ENCODE assay signal across 16 mouse cellular contexts in the genomic region with DNA sequence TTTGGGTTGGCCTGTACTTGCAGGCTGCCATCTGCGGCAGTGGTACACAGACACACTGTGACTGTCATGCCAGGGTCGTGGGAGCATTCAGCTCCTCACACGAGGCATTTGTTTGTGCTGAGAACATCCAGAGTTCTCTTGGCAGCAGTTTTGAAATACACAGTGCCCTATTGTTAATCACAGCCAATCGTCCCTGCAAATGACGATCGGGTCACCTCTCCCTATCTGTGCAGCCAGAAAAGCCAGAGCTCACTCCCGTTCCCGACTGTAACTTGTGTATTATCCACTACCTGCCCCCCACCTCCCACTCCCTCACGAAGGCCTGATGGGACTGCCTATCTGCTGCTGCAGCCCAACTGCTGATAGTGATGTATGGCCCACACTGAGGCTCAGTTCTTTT.
DNase-seq lines count a peak whose midpoint lies in the region; ATAC-seq lines count a peak whose summit lies in the region.
"Had no signal": no experiment of that assay in that cellular context is flagged by ENCODE, and none has a peak within 500 bp of the region (broad histone marks: within the 10 kb centered on the region; RNA-seq: fewer than 3 reads in every experiment).

No protein-coding gene starts in this region.

- peaks cover 21% of the 10 kb centered on the region for H3K4me1 ChIP-seq in hindbrain, embryonic 10.5 days (replicated peaks)
- no peaks in the 10 kb centered on the region for H3K4me1 ChIP-seq in hindbrain, embryonic 11.5 days (replicated peaks; ENCODE audit: control insufficient read depth, insufficient read depth, low read length)
- peaks cover 2% of the 10 kb centered on the region; the same call in 1 of the 2 replicates for H3K4me1 ChIP-seq in hindbrain, embryonic 16.5 days (ENCODE audit: control insufficient read depth, insufficient read depth, low read depth, low read length)
- no peaks in the 10 kb centered on the region for H3K4me1 ChIP-seq in liver, embryonic 11.5 days (replicated peaks; ENCODE audit: control insufficient read depth, insufficient read depth, low read length)

- H3K27ac ChIP-seq in hindbrain, embryonic 10.5 days: peak overlapping the region; percentile 23; the same call in 1 of the 2 replicates
- H3K27ac ChIP-seq in hindbrain, embryonic 11.5 days (ENCODE audit: low read depth, low read length): no peak overlapping the region
- no peak overlapping the region for H3K27ac ChIP-seq in hindbrain, embryonic 16.5 days (ENCODE audit: low read depth, low read length)
- no peak overlapping the region for H3K27ac ChIP-seq in liver, embryonic 11.5 days (ENCODE audit: low read depth, low read length)

- no peak for ATAC-seq in hindbrain, embryonic 11.5 days (ENCODE audit: low FRiP score)
- ATAC-seq in hindbrain, embryonic 16.5 days: peak; percentile 70
- ATAC-seq in liver, embryonic 11.5 days (replicated peaks; ENCODE audit: low FRiP score): no peak
- ATAC-seq: intestine, postnatal 0 days had no signal

- H3K9ac ChIP-seq in hindbrain, embryonic 11.5 days (ENCODE audit: low read depth, low read length): no peak overlapping the region
- no peak overlapping the region for H3K9ac ChIP-seq in hindbrain, embryonic 16.5 days (ENCODE audit: low read depth, low read length)
- H3K9ac ChIP-seq in liver, embryonic 11.5 days (ENCODE audit: low read depth, low read length): no peak overlapping the region
- H3K9ac ChIP-seq: lung, embryonic 14.5 days had no signal

- 0 out of 2 replicates have a peak, but pooled peaks cover 5% of the 10 kb centered on the region for H3K9me3 ChIP-seq in hindbrain, embryonic 10.5 days
- no peaks in the 10 kb centered on the region for H3K9me3 ChIP-seq in hindbrain, embryonic 11.5 days (ENCODE audit: control insufficient read depth, low read length)
- no peaks in the 10 kb centered on the region for H3K9me3 ChIP-seq in hindbrain, embryonic 16.5 days (ENCODE audit: control insufficient read depth, low read length)
- no peaks in the 10 kb centered on the region for H3K9me3 ChIP-seq in liver, embryonic 11.5 days (ENCODE audit: control insufficient read depth, low read length)

- no peak for DNase-seq in hindbrain, embryonic 10.5 days (ENCODE audit: low spot score)
- DNase-seq in hindbrain, embryonic 11.5 days (ENCODE audit: low spot score): no peak
- DNase-seq in right cerebral cortex, postnatal 10 days (ENCODE audit: low spot score in 2 of 2): peak; percentile 49 to 60
- no peak for DNase-seq in right cerebral cortex, postnatal 14 days
- peak; percentile 66 for DNase-seq in testis, postnatal 10 days (ENCODE audit: low spot score)
- DNase-seq in adrenal gland, postnatal 25 days: no peak
- DNase-seq in liver, embryonic 11.5 days (ENCODE audit: low spot score): no peak
- DNase-seq: adrenal gland, postnatal 10 days; heart, postnatal 10 days; kidney, postnatal 25 days; liver; lung, embryonic 14.5 days; thymus, postnatal 14 days had no signal

- no peaks in the 10 kb centered on the region for H3K36me3 ChIP-seq in hindbrain, embryonic 10.5 days
- H3K36me3 ChIP-seq in hindbrain, embryonic 11.5 days (ENCODE audit: control insufficient read depth, insufficient read depth, low read length): no peaks in the 10 kb centered on the region
- no peaks in the 10 kb centered on the region for H3K36me3 ChIP-seq in hindbrain, embryonic 16.5 days (ENCODE audit: control insufficient read depth, insufficient read depth, low read length)
- H3K36me3 ChIP-seq in liver, embryonic 11.5 days (ENCODE audit: control insufficient read depth, insufficient read depth, low read length): no peaks in the 10 kb centered on the region
- H3K36me3 ChIP-seq: G1E had no signal

- WGBS in hindbrain, embryonic 10.5 days: 67% methylated on average over 9 of the region's 9 CpGs
- 59% methylated on average over 9 of the region's 9 CpGs for WGBS in hindbrain, embryonic 11.5 days
- WGBS in hindbrain, embryonic 16.5 days: 35% methylated on average over 9 of the region's 9 CpGs
- WGBS in liver, embryonic 11.5 days: 64% methylated on average over 9 of the region's 9 CpGs

- no peaks in the 10 kb centered on the region for H3K27me3 ChIP-seq in hindbrain, embryonic 10.5 days (ENCODE audit: insufficient read depth, poor library complexity, severe bottlenecking)
- H3K27me3 ChIP-seq in hindbrain, embryonic 11.5 days (ENCODE audit: control insufficient read depth, insufficient read depth, low read length): no peaks in the 10 kb centered on the region
- H3K27me3 ChIP-seq in hindbrain, embryonic 16.5 days (replicated peaks; ENCODE audit: control insufficient read depth, insufficient read depth, low read length): no peaks in the 10 kb centered on the region
- H3K27me3 ChIP-seq in liver, embryonic 11.5 days (replicated peaks; ENCODE audit: control insufficient read depth, insufficient read depth, low read length): no peaks in the 10 kb centered on the region; the same call in 1 of the 2 replicates

- H3K4me2 ChIP-seq in hindbrain, embryonic 11.5 days (replicated peaks; ENCODE audit: low read depth, low read length): no peak overlapping the region
- H3K4me2 ChIP-seq in hindbrain, embryonic 16.5 days (ENCODE audit: low read length): no peak overlapping the region
- H3K4me2 ChIP-seq in liver, embryonic 11.5 days: no peak overlapping the region
- H3K4me2 ChIP-seq: lung, embryonic 14.5 days had no signal

- no peak overlapping the region for H3K4me3 ChIP-seq in hindbrain, embryonic 10.5 days
- H3K4me3 ChIP-seq in hindbrain, embryonic 11.5 days (ENCODE audit: low read depth, low read length): no peak overlapping the region
- H3K4me3 ChIP-seq in hindbrain, embryonic 16.5 days (ENCODE audit: low read length): no peak overlapping the region
- H3K4me3 ChIP-seq in liver, embryonic 11.5 days (ENCODE audit: low read depth, low read length): no peak overlapping the region

Comparison
In these comparisons a context has a peak if more than half of its experiments do, and no peak if none do; other contexts are left out.
1. DNase-seq: peak in right cerebral cortex, postnatal 10 days (2 of 2) and testis, postnatal 10 days (single experiment); none in hindbrain, embryonic 10.5 days (single experiment), hindbrain, embryonic 11.5 days (single experiment), right cerebral cortex, postnatal 14 days (single experiment), adrenal gland, postnatal 25 days (single experiment) and liver, embryonic 11.5 days (single experiment).